In the genomic region with DNA sequence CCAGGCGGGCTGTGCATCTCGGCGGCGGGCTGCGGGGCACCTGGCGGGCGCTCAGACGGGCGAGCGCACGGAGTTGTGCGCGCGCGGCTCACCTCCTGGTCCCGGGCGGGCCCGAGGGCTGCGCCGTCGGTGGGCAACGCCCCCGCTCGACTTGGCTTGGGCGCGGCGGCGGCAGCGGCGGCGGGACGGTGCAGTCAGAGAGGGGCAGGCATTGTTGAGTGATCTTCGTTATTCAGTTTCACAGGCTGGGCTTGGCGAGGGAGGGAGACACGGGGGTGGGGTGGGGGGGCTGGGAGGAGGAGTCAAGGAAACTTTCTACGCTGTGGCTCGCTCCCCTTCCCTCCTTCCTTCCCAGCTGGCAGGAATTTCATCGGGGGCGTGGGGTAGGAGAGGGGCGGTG, we compare ENCODE assay signal across 10 mouse cellular contexts. TPM values are rescaled to one million over a fixed set of nuclear protein-coding genes. Genes with fewer than 3 reads are reported as not detected.
DNase-seq lines count a peak whose midpoint lies in the region; ATAC-seq lines count a peak whose summit lies in the region.
"Had no signal": no experiment of that assay in that cellular context is flagged by ENCODE, and none has a peak within 500 bp of the region (broad histone marks: within the 10 kb centered on the region; RNA-seq: fewer than 3 reads in every experiment).

A gene (minus strand): TSS at position 153 of the 400 bp plus-strand sequence.

- H3K4me3 ChIP-seq in liver, embryonic 16.5 days (ENCODE audit: low read depth, low read length), result peak within 1 kb of the TSS; percentile 22; the same call in 1 of the 2 replicates

- intact Hi-C loops in heart, postnatal 25 days (cut with DNase I), result loop anchor here (5.0 kb wide), 2 partner anchors 73 to 133 kb away; no protein-coding TSS in a partner anchor

- no peaks in the 10 kb centered on the region; the same call in 1 of the 2 replicates for H3K4me1 ChIP-seq in liver, embryonic 16.5 days (ENCODE audit: control insufficient read depth, low read depth, low read length)

- H3K9me3 ChIP-seq in liver, embryonic 16.5 days (replicated peaks; ENCODE audit: control insufficient read depth, low read length), result no peaks in the 10 kb centered on the region

- no peak for DNase-seq in heart, adult 18-20 months
- DNase-seq in heart, adult 9 months (ENCODE audit: low spot score in 2 of 2), result no peak
- peak; percentile 88 for DNase-seq in ZHBTc4 (ENCODE audit: low read depth, low spot score)
- DNase-seq in heart, postnatal 25 days (ENCODE audit: low spot score), result no peak
- DNase-seq in testis, postnatal 10 days (ENCODE audit: low spot score), result peak; percentile 60
- DNase-seq in urinary bladder, postnatal 10 days (ENCODE audit: low spot score), result no peak
- DNase-seq in natural killer cell, adult 2 months (ENCODE audit: low spot score in 2 of 2), result no peak

- under 1% methylated on average over 39 of the region's 40 CpGs for WGBS in liver, embryonic 16.5 days (ENCODE audit: insufficient replicate concordance)

- H3K4me2 ChIP-seq in liver, embryonic 16.5 days (ENCODE audit: low read depth, low read length), result peak within 1 kb of the TSS; percentile 32

- peaks cover 48% of the 10 kb centered on the region for H3K27me3 ChIP-seq in liver, embryonic 16.5 days (ENCODE audit: control insufficient read depth, insufficient read depth, low read depth, low read length)
- H3K27me3 ChIP-seq: Patski had no signal

- H3K9ac ChIP-seq in liver, embryonic 16.5 days (ENCODE audit: low read depth, low read length), result no peak within 1 kb of the TSS

- no peak for ATAC-seq in liver, embryonic 16.5 days (ENCODE audit: low read depth)
- ATAC-seq: Patski had no signal

- no peaks in the 10 kb centered on the region for H3K36me3 ChIP-seq in liver, embryonic 16.5 days (ENCODE audit: control insufficient read depth, insufficient read depth)

- no peak within 1 kb of the TSS for H3K27ac ChIP-seq in liver, embryonic 16.5 days (ENCODE audit: low read length)
- H3K27ac ChIP-seq: macrophage had no signal

RNA-seq across cellular contexts. Expression of the gene that starts here (rescaled TPM):
- total RNA-seq in heart, adult 18-20 months (2021), result 10 to 100 TPM; 11.5 to 16.9 TPM
- 10 to 100 TPM; 14.6 to 17.5 TPM for total RNA-seq in heart, postnatal 25 days (2021)
- polyA plus RNA-seq in liver, embryonic 16.5 days (2015; fragmentation: Nextera tagmentation; extraction: Ambion mirVana), result 0.07 and 0.08 TPM in 2 replicates
- polyA plus RNA-seq: macrophage had no signal

Comparison
In these comparisons a context has a peak if more than half of its experiments do, and no peak if none do; other contexts are left out.
1. DNase-seq: peak in ZHBTc4 (single experiment) and testis, postnatal 10 days (single experiment); none in heart, adult 18-20 months (0 of 2), heart, adult 9 months (0 of 2), heart, postnatal 25 days (single experiment), urinary bladder, postnatal 10 days (single experiment) and natural killer cell, adult 2 months (0 of 2).